Mouse (Mus musculus) forebrain, postnatal 0 days (tissue): ENCODE measurements at regions not wholly inside any gene's neighbourhood (a gene's known extent, or its start where the extent isn't known, plus 50 kb on each side); places are given as distances from the start of the nearest gene placed in this dataset.

Experiments used
- ATAC-seq: fragments of 200-750 bp; cut with Nextera tagmentation; 2 replicates; pipeline ENCODE4 v1.8.0; 2017; ENCODE audit warnings: mild to moderate bottlenecking, moderate library complexity
- DNase-seq: peaks from one replicate; pipeline ENCODE4 v3.0.0-alpha.2; 2015
- H3K27ac ChIP-seq: fragments of 300-500 bp; sonication (generic); 2 replicates; pipeline ENCODE4 v1.5.1; 2014; ENCODE audit warnings: low read depth, mild to moderate bottlenecking, antibody characterized with exemption, low read length, moderate library complexity, mixed read lengths
- H3K27me3 ChIP-seq: fragments of 300-500 bp; sonication (generic); 2 replicates; pipeline ENCODE4 v1.6.1; 2014; ENCODE audit warnings: mild to moderate bottlenecking, low read length, mixed read lengths; ENCODE audit not compliant: insufficient read depth
- H3K36me3 ChIP-seq: fragments of 300-500 bp; sonication (generic); 2 replicates; pipeline ENCODE4 v1.6.1; 2014; ENCODE audit warnings: mild to moderate bottlenecking, moderate library complexity; ENCODE audit not compliant: insufficient read depth
- H3K4me1 ChIP-seq: fragments of 300-500 bp; sonication (generic); 2 replicates; pipeline ENCODE4 v1.6.1; 2014; ENCODE audit warnings: antibody characterized with exemption; ENCODE audit not compliant: insufficient read depth
- H3K4me2 ChIP-seq: fragments of 300-500 bp; sonication (generic); 2 replicates; pipeline ENCODE4 v1.6.1; 2014; ENCODE audit warnings: low read depth, mild to moderate bottlenecking, moderate library complexity
- H3K4me3 ChIP-seq: fragments of 300-500 bp; sonication (generic); 2 replicates; pipeline ENCODE4 v1.5.1; 2014; ENCODE audit warnings: low read depth, low read length, mixed read lengths
- H3K9ac ChIP-seq: fragments of 300-500 bp; sonication (generic); 2 replicates; pipeline ENCODE4 v1.6.1; 2014; ENCODE audit warnings: mild to moderate bottlenecking
- H3K9me3 ChIP-seq: fragments of 300-500 bp; sonication (generic); 2 replicates; pipeline ENCODE4 v1.6.1; 2016; ENCODE audit warnings: low read length
- CTCF ChIP-seq: sonication (generic); IDR thresholded peaks from 2 replicates; pipeline ENCODE4 v1.5.1; 2016; ENCODE audit warnings: antibody characterized with exemption, control low read depth, low read depth
- WGBS: fragments of 180-500 bp; shearing (Covaris S2); extraction: QIAGEN DNeasy Blood & Tissue Kit; methylation state at CpG from one replicate; pipeline ENCODE4 v1.1.7; 2014; 5-methylcytosine and 5-hydroxymethylcytosine counted together

DNA sequence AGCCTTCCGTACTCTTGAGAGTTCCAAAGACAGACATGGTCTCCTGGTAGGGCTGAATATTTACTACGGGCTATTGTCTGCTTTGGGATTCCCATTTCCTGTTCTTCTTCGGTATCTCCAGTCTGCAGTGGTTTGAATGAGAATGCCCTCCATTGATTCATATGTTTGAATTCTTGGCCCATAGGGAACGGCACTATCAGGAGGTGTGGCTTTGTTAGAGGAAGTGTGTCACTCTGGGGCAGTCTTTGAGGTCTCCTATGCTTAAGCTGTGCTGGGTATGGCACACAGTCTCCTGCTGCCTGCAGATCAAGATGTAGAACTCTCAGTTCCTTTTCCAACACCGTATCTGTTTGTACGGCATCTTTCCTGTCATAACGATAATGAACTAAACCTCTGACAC is 56.7 kb upstream of the Map1b start:
- ATAC-seq, result no peak
- Histone ChIP-seq H3K36me3 (no peaks in the 10 kb centered on the region), H3K27ac (no peak overlapping the region), H3K4me2 (no peak overlapping the region), H3K4me1 (no peaks in the 10 kb centered on the region), H3K9me3 (no peaks in the 10 kb centered on the region), H3K4me3 (no peak overlapping the region), H3K9ac (no peak overlapping the region), H3K27me3 (no peaks in the 10 kb centered on the region)
- TF ChIP-seq CTCF, result no peak
- WGBS, result 86% methylated on average over 7 of the region's 7 CpGs
- DNase-seq, result no peak

DNA sequence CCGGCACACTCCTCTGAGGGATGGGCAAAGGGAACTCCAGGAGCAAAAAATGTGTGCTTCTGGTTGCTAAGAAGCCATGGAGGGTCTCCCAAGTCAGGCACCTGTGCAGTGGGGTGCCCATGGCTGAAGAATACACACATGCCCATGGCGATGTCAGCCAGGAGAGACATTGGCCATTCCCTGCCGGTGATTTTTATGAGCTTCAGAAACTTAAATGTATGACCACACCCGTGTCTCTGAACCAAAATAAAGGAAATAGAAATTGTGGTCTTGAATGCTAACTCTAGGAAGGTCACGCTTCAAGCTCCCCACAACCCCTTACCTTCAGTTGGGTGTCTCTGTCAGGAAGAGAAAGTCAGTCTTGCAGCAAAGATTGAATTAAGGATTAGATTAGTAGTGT is 56.0 kb upstream of the Map1b start:
- no peak overlapping the region for H3K4me2 ChIP-seq
- H3K36me3 ChIP-seq, result no peaks in the 10 kb centered on the region
- no peaks in the 10 kb centered on the region for H3K27me3 ChIP-seq
- H3K4me1 ChIP-seq, result no peaks in the 10 kb centered on the region
- DNase-seq, result no peak
- no peaks in the 10 kb centered on the region for H3K9me3 ChIP-seq
- no peak for TF ChIP-seq CTCF
- no peak overlapping the region for H3K4me3 ChIP-seq
- ATAC-seq, result no peak
- WGBS, result 88% methylated on average over 5 of the region's 5 CpGs
- H3K27ac ChIP-seq, result no peak overlapping the region
- no peak overlapping the region for H3K9ac ChIP-seq
